Mouse (Mus musculus): Measurements from ENCODE around the gene Amh.

DNA sequence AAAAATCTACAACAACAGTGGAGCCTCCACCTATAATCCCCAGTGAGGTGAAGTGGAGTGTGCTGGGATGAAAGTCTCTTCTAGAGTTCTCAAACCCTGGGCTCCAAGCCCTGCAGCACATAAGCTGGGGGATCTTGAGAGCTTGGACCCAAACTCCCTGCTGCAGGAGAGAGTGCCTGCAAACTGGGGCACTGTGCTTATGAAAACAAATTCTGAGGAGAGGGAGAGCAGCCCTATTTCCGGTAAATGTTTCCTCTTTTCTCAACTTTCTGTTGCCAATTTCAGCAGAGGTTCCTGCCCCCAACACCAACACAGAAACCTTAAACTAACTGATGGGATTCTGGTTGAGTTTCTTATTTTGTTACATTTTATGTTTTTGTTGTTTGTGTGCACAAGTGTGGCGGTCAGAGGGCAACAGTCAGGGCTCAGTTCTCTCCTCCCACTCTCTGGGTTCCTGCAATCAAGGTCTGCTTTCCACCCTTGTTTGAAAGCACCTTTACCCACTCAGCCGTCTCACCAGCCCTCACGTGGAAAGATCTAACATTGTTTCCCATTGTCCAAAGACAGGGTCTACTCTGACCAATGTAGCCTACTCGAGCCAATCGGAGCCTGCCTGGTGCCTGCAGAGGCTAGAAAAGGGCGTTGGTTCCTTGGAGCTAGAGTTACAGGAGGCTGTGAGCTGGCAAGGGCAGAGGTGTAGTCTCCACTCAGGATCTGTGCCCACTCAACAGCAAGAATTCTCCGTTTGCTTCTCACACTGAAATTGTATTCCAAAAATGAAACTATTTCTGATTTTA is 19.0 kb downstream of the Amh start:
- TF ChIP-seq EP300 (IDR thresholded peaks at IDR 0.05; ENCODE audit: insufficient read depth, low read depth, low read length) (no peak), CTCF (IDR thresholded peaks at IDR 0.05; ENCODE audit: low read depth, low read length) (no peak)

All from ES-Bruce4 (cell line).